Mouse (Mus musculus): ENCODE results near the gene Pltp.

Pltp gene

GRCm38 (mm10) chr2:164857101-164857821, at the start of gene Pltp:
Gene Pltp (minus strand): TSS chr2:164857711.
- DNase-seq: no peak

- no peak for DNase-seq
Measured at GRCm38 (mm10) chr2:164906071-164906470, 48.6 kb upstream of the Pltp start.

GRCm38 (mm10) chr2:164903496-164903895, 46.0 kb upstream of the Pltp start:
- no peak for DNase-seq

- DNase-seq: no peak
Measured at GRCm38 (mm10) chr2:164901380-164901779, 43.9 kb upstream of the Pltp start.

- no peak for DNase-seq
Measured at GRCm38 (mm10) chr2:164899723-164900459, 42.4 kb upstream of the Pltp start.

- no peak for DNase-seq
Measured at GRCm38 (mm10) chr2:164899034-164899433, 41.5 kb upstream of the Pltp start.

GRCm38 (mm10) chr2:164898008-164898407, 40.5 kb upstream of the Pltp start:
- DNase-seq: no peak

GRCm38 (mm10) chr2:164895885-164896284, 38.4 kb upstream of the Pltp start:
- no peak for DNase-seq

GRCm38 (mm10) chr2:164894644-164895043, 37.1 kb upstream of the Pltp start:
- no peak for DNase-seq

GRCm38 (mm10) chr2:164894048-164894447, 36.5 kb upstream of the Pltp start:
- DNase-seq: no peak

GRCm38 (mm10) chr2:164892696-164893216, 35.2 kb upstream of the Pltp start:
- DNase-seq: peak; percentile 69

- DNase-seq: peak; percentile 78
Measured at GRCm38 (mm10) chr2:164891908-164892695, 34.6 kb upstream of the Pltp start.

- no peak for DNase-seq
Measured at GRCm38 (mm10) chr2:164891056-164891834, 33.7 kb upstream of the Pltp start.

GRCm38 (mm10) chr2:164890411-164891049, 33.0 kb upstream of the Pltp start:
- no peak for DNase-seq

GRCm38 (mm10) chr2:164889960-164890359, 32.4 kb upstream of the Pltp start:
- DNase-seq: no peak

- DNase-seq: no peak
Measured at GRCm38 (mm10) chr2:164888996-164889395, 31.5 kb upstream of the Pltp start.

GRCm38 (mm10) chr2:164886617-164887016, 29.1 kb upstream of the Pltp start:
- peak; percentile 40 for DNase-seq

GRCm38 (mm10) chr2:164885788-164886187, 28.3 kb upstream of the Pltp start:
- DNase-seq: peak; percentile 82

- DNase-seq: peak; percentile 38
Measured at GRCm38 (mm10) chr2:164882619-164883018, 25.1 kb upstream of the Pltp start.

GRCm38 (mm10) chr2:164879568-164880277, 22.2 kb upstream of the Pltp start:
- peak; percentile 95 for DNase-seq

- DNase-seq: peak; percentile 95
Measured at GRCm38 (mm10) chr2:164879228-164879567, 21.7 kb upstream of the Pltp start, which contains the start of gene Pcif1. Gene Pcif1 (plus strand): TSS chr2:164879304.
